Mouse (Mus musculus) myocyte (in vitro differentiated cells): ENCODE measurements around the gene Sdk1.

Experiments used
- CEBPB ChIP-seq: IDR thresholded peaks from 2 replicates; pipeline ENCODE4 v1.6.1; 2011; ENCODE audit warnings: mild to moderate bottlenecking, moderate library complexity; ENCODE audit not compliant: poor library complexity, insufficient read depth, severe bottlenecking
- E2F4 ChIP-seq: IDR thresholded peaks from one replicate; pipeline ENCODE4 v1.6.1; 2011; ENCODE audit warnings: mild to moderate bottlenecking, control low read depth, moderate library complexity; ENCODE audit not compliant: insufficient read depth
- MAX ChIP-seq: IDR thresholded peaks from one replicate; pipeline ENCODE4 v1.6.1; 2011; ENCODE audit warnings: low read depth, mild to moderate bottlenecking, control low read depth
- MYOD1 ChIP-seq, 3 experiments: IDR thresholded peaks; one replicate each; pipeline ENCODE4 v1.6.1; 2011; ENCODE audit warnings: control low read depth in 2 of 3, low read depth in 2 of 3, mild to moderate bottlenecking in 2 of 3, moderate library complexity in 1 of 3; ENCODE audit not compliant: insufficient read length in 2 of 3, control insufficient read depth in 1 of 3
- MYOG ChIP-seq, 3 experiments: IDR thresholded peaks; one replicate each; pipeline ENCODE4 v1.6.1; 2011; ENCODE audit warnings: control low read depth in 2 of 3, low read depth in 2 of 3, mild to moderate bottlenecking in 2 of 3; ENCODE audit not compliant: insufficient read length in 2 of 3, control insufficient read depth in 1 of 3, insufficient read depth in 1 of 3
- POLR2A ChIP-seq: IDR thresholded peaks from one replicate; pipeline ENCODE4 v1.6.1; 2011; ENCODE audit warnings: low read depth, mild to moderate bottlenecking, control low read depth, moderate library complexity; ENCODE audit not compliant: insufficient read length
- POLR2AphosphoS2 ChIP-seq: IDR thresholded peaks from one replicate; pipeline ENCODE4 v1.6.1; 2011; ENCODE audit warnings: low read depth, control low read depth; ENCODE audit not compliant: insufficient read length
- REST ChIP-seq: IDR thresholded peaks from one replicate; pipeline ENCODE4 v1.6.1; 2011; ENCODE audit warnings: mild to moderate bottlenecking, control low read depth, moderate library complexity; ENCODE audit not compliant: insufficient read depth, insufficient read length
- SRF ChIP-seq: IDR thresholded peaks from one replicate; pipeline ENCODE4 v1.6.1; 2011; ENCODE audit warnings: low read depth; ENCODE audit not compliant: control insufficient read depth, insufficient read length
- TCF12 ChIP-seq: IDR thresholded peaks from one replicate; pipeline ENCODE4 v1.6.1; 2011; ENCODE audit warnings: mild to moderate bottlenecking, control low read depth; ENCODE audit not compliant: poor library complexity, insufficient read depth, severe bottlenecking
- USF1 ChIP-seq: IDR thresholded peaks from one replicate; pipeline ENCODE4 v1.6.1; 2011; ENCODE audit warnings: low read depth, mild to moderate bottlenecking, control low read depth, moderate library complexity

DNA sequence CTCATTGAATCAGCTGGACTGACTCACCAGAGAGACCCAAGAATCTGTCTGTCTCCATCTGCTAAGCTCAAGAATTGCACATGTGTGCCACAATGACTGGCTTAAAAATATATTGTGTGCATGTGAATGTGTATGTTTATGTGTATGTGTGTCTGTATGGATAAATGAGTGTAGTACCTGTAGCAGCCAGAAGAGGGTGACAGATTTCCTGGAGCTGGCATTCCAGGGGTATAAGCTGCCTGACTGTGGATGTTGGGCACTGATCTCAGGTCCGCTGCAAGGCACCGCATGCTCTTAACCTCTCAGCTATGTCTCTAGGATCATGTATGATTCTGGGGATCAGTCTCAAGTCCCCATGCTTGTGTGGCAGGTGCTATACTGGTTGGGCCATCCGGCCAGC lies 839.4 kb downstream of the Sdk1 start:
- TF ChIP-seq POLR2A (no peak), E2F4 (no peak), MYOD1 (IDR thresholded peaks at IDR 0.05; ENCODE audit: control insufficient read depth in 1 of 3, insufficient read length in 2 of 3, low read depth in 2 of 3) (no peak), TCF12 (no peak), MAX (no peak), CEBPB (no peak), USF1 (no peak), SRF (no peak), POLR2AphosphoS2 (no peak), REST (no peak), MYOG (IDR thresholded peaks at IDR 0.05; ENCODE audit: control insufficient read depth in 1 of 3, insufficient read depth in 1 of 3, insufficient read length in 2 of 3, low read depth in 2 of 3) (no peak)
